Mouse (Mus musculus): ENCODE results near the gene Disp1.

- TF ChIP-seq CTCF (IDR thresholded peaks at IDR 0.05; ENCODE audit: control insufficient read depth, insufficient read depth, insufficient replicate concordance, low read depth, low read length) (no peak), POLR2A (IDR thresholded peaks at IDR 0.05; ENCODE audit: control insufficient read depth, low read depth, low read length) (no peak)
Measured at GRCm38 (mm10) chr1:183072263-183073050, 148.9 kb downstream of the Disp1 start.

Measured in testis, adult 2 months (tissue).